Mouse (Mus musculus) bone marrow, adult 2 months (tissue): ENCODE results near the gene Rtn3. TPM values are rescaled to one million over a fixed set of nuclear protein-coding genes. Genes with fewer than 3 reads are reported as not detected.

Experiments
- H3K27ac ChIP-seq: fragments of 200-500 bp; 2 replicates; pipeline ENCODE4 v1.5.1; 2012; ENCODE audit warnings: low read depth, mild to moderate bottlenecking, control low read depth, inconsistent platforms, low read length; ENCODE audit not compliant: control insufficient read depth, poor library complexity, insufficient read depth
- H3K4me1 ChIP-seq: fragments of 200-500 bp; 2 replicates; pipeline ENCODE4 v1.6.1; 2011; ENCODE audit warnings: low read length; ENCODE audit not compliant: control insufficient read depth, insufficient read depth
- H3K4me3 ChIP-seq: fragments of 200-500 bp; replicated peaks from 2 replicates; pipeline ENCODE3; 2011; ENCODE audit warnings: mild to moderate bottlenecking, low read depth, low read length, control low read depth; ENCODE audit not compliant: control insufficient read depth
- CTCF ChIP-seq: fragments of 200-500 bp; IDR thresholded peaks from 2 replicates; pipeline ENCODE4 v1.5.1; 2011; ENCODE audit warnings: low read length, control low read depth; ENCODE audit not compliant: control insufficient read depth, insufficient read depth
- POLR2A ChIP-seq: fragments of 200-500 bp; IDR thresholded peaks from 2 replicates; pipeline ENCODE4 v1.6.1; 2011; ENCODE audit warnings: low read depth, mild to moderate bottlenecking, control low read depth, low read length, borderline replicate concordance; ENCODE audit not compliant: control insufficient read depth
- WGBS: fragments of 180-500 bp; shearing (Covaris S2); methylation state at CpG from one replicate; pipeline ENCODE4 v1.1.7; 2018; 5-methylcytosine and 5-hydroxymethylcytosine counted together
- polyA plus RNA-seq: library from polyadenylated mRNA; stranded (reverse); fragments of >200 nt; gene quantifications from 2 replicates; pipeline ENCODE4 v1.2.4, GENCODE M21; 2011; ENCODE audit warnings: low replicate concordance; ENCODE audit not compliant: missing spikeins, insufficient read depth, insufficient read length

Gene Rtn3
- polyA plus RNA-seq, 1 experiment, result 78.4 TPM

- Histone ChIP-seq H3K4me1 (no peaks in the 10 kb centered on the region; the same call in 1 of the 2 replicates), H3K4me3 (no peak overlapping the region), H3K27ac (no peak overlapping the region; the same call in 1 of the 2 replicates)
- TF ChIP-seq CTCF, result no peak
- WGBS, result 93% methylated on average over 48 of the region's 48 CpGs
These were observed 61.2 kb downstream of the Rtn3 start for GRCm38 (mm10) chr19:7421602-7422591.

GRCm38 (mm10) chr19:7420841-7421601 lies 62.1 kb downstream of the Rtn3 start:
- H3K4me3 ChIP-seq, result no peak overlapping the region
- TF ChIP-seq CTCF (no peak), POLR2A (no peak)
- no peaks in the 10 kb centered on the region; the same call in 1 of the 2 replicates for H3K4me1 ChIP-seq
- WGBS, result 91% methylated on average over 27 of the region's 27 CpGs
- no peak overlapping the region for H3K27ac ChIP-seq

GRCm38 (mm10) chr19:7420108-7420507 lies 63.0 kb downstream of the Rtn3 start:
- Histone ChIP-seq H3K27ac (no peak overlapping the region), H3K4me1 (no peaks in the 10 kb centered on the region; the same call in 1 of the 2 replicates), H3K4me3 (no peak overlapping the region)
- 76% methylated on average over 12 of the region's 12 CpGs for WGBS
- TF ChIP-seq POLR2A (no peak), CTCF (no peak)

GRCm38 (mm10) chr19:7419134-7419533 lies 63.9 kb downstream of the Rtn3 start:
- Histone ChIP-seq H3K4me3 (no peak overlapping the region), H3K4me1 (no peaks in the 10 kb centered on the region; the same call in 1 of the 2 replicates), H3K27ac (no peak overlapping the region)
- TF ChIP-seq POLR2A (no peak), CTCF (no peak)
- WGBS, result 51% methylated on average over 6 of the region's 6 CpGs

GRCm38 (mm10) chr19:7417911-7418849 lies 64.9 kb downstream of the Rtn3 start:
- no peak overlapping the region; the same call in 1 of the 2 replicates for H3K27ac ChIP-seq
- 1% methylated on average over 55 of the region's 59 CpGs for WGBS
- no peaks in the 10 kb centered on the region; the same call in 1 of the 2 replicates for H3K4me1 ChIP-seq

GRCm38 (mm10) chr19:7416834-7417735 lies 66.0 kb downstream of the Rtn3 start, which contains the start of gene 2700081O15Rik:
Gene 2700081O15Rik, plus strand, starts transcription at chr19:7417625.
- peak within 1 kb of the TSS; percentile 60 for H3K4me3 ChIP-seq
- TF ChIP-seq CTCF (no peak), POLR2A (no peak)
- no peak within 1 kb of the TSS; the same call in 1 of the 2 replicates for H3K27ac ChIP-seq
- under 1% methylated on average over 107 of the region's 107 CpGs for WGBS
- H3K4me1 ChIP-seq, result no peaks in the 10 kb centered on the region; the same call in 1 of the 2 replicates

More at GRCm38 (mm10) chr19:7417911-7418849, 64.9 kb downstream of the Rtn3 start:
- peak overlapping the region; percentile 42 for H3K4me3 ChIP-seq
- peak; percentile 64; the same call in 1 of the 2 replicates for TF ChIP-seq CTCF
- no peak for TF ChIP-seq POLR2A
